Mouse (Mus musculus): Measurements from ENCODE around the gene Slc6a5.

DNA sequence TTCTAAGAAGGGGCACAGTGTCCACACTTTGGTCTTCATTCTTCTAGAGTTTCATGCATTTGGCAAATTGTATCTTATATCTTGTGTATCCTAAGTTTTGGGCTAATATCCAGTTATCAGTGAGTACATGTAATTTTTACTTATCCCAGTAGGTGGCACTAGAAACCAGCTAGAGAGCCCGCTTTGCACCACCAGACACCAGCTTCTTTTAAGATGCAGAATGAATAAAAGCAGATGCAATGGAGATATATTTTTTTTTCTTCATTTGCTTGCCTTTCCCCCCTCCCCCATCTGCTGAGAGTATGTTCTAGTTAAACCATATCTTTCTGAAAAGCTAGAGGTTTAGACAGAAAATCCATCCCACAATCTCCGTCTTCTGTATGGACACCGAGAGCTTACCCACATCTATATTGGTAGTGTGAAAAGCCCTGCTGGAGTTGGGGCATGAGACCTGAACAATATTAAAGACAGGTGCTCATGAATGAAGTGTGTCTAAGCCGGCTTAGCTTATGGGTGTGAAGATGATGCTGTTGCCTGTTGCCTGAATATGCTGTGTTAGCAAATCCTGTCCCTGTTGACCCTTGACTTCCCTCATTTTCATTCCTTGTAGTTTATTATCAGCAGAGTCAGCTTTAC, 43.7 kb downstream of the Slc6a5 start:
- TF ChIP-seq EP300 (IDR thresholded peaks at IDR 0.05; ENCODE audit: insufficient read depth, low read depth, low read length), result no peak
- peak; percentile 73 for TF ChIP-seq CTCF (IDR thresholded peaks at IDR 0.05)
